18 mouse cellular contexts compared by ENCODE assay signal in the genomic region with DNA sequence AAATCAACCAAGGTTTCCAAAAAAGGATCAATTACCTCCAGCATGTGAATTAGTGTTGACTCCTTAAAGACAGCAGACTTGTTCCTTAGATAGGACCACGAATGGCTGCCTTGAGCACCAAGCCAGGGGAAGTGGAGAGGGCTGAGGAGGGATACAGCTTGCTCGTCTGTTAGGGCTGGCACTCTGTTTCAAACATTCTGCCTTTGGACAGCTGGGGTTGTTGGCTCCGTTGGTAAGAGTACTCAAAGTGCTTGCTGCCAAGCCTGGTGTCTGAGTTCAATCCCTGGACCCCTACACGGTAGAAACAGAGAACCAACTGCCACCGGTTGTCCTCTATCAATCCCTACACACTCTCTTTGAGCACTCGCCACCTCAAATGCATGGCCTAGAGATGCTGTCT.
DNase-seq lines count a peak whose midpoint lies in the region; ATAC-seq lines count a peak whose summit lies in the region.
"Had no signal": no experiment of that assay in that cellular context is flagged by ENCODE, and none has a peak within 500 bp of the region (broad histone marks: within the 10 kb centered on the region; RNA-seq: fewer than 3 reads in every experiment).

No protein-coding gene starts in this region.

- H3K27me3 ChIP-seq in forebrain, embryonic 14.5 days (replicated peaks; ENCODE audit: control insufficient read depth, insufficient read depth, low read length), result no peaks in the 10 kb centered on the region
- no peaks in the 10 kb centered on the region for H3K27me3 ChIP-seq in forebrain, embryonic 15.5 days
- H3K27me3 ChIP-seq in liver, embryonic 13.5 days, result no peaks in the 10 kb centered on the region
- H3K27me3 ChIP-seq in heart, embryonic 11.5 days (ENCODE audit: control insufficient read depth, insufficient read depth, low read length), result no peaks in the 10 kb centered on the region
- H3K27me3 ChIP-seq: heart, embryonic 15.5 days; limb, embryonic 12.5 days; lung, embryonic 15.5 days; midbrain, embryonic 15.5 days had no signal

- DNase-seq in forebrain, embryonic 14.5 days (ENCODE audit: low spot score), result peak; percentile 16
- DNase-seq in left cerebral cortex, postnatal 4 days, result peak; percentile 52
- no peak for DNase-seq in left cerebral cortex, postnatal 14 days (ENCODE audit: low spot score in 2 of 2)
- peak; percentile 52 for DNase-seq in cerebellum, adult 8-10 months
- no peak for DNase-seq in liver, embryonic 13.5 days
- no peak for DNase-seq in thymus, postnatal 0 days (ENCODE audit: low spot score)
- DNase-seq: retina, postnatal 1 day; thymus, adult 18-20 months had no signal

- H3K36me3 ChIP-seq in forebrain, embryonic 14.5 days (ENCODE audit: control insufficient read depth, insufficient read depth, low read length), result peaks cover 4% of the 10 kb centered on the region; the same call in 1 of the 2 replicates
- H3K36me3 ChIP-seq in forebrain, embryonic 15.5 days, result no peaks in the 10 kb centered on the region
- no peaks in the 10 kb centered on the region for H3K36me3 ChIP-seq in liver, embryonic 13.5 days
- no peaks in the 10 kb centered on the region for H3K36me3 ChIP-seq in heart, embryonic 11.5 days (ENCODE audit: control insufficient read depth, insufficient read depth, low read length)
- H3K36me3 ChIP-seq: G1E; heart, embryonic 15.5 days; lung, embryonic 15.5 days; midbrain, embryonic 15.5 days had no signal

- WGBS in forebrain, embryonic 14.5 days, result 83% methylated on average over 6 of the region's 6 CpGs
- 70% methylated on average over 6 of the region's 6 CpGs for WGBS in forebrain, embryonic 15.5 days
- 45% methylated on average over 6 of the region's 6 CpGs for WGBS in liver, embryonic 13.5 days (ENCODE audit: insufficient replicate concordance)
- WGBS in heart, embryonic 11.5 days (ENCODE audit: insufficient replicate concordance), result 65% methylated on average over 6 of the region's 6 CpGs

- H3K4me2 ChIP-seq in forebrain, embryonic 14.5 days (ENCODE audit: low read length), result no peak overlapping the region
- no peak overlapping the region for H3K4me2 ChIP-seq in forebrain, embryonic 15.5 days (replicated peaks)
- no peak overlapping the region for H3K4me2 ChIP-seq in liver, embryonic 13.5 days
- H3K4me2 ChIP-seq in heart, embryonic 11.5 days, result no peak overlapping the region
- H3K4me2 ChIP-seq: heart, embryonic 15.5 days; limb, embryonic 12.5 days; lung, embryonic 15.5 days; midbrain, embryonic 15.5 days had no signal

- H3K27ac ChIP-seq in forebrain, embryonic 14.5 days (ENCODE audit: low read depth, low read length), result no peak overlapping the region
- no peak overlapping the region for H3K27ac ChIP-seq in forebrain, embryonic 15.5 days (replicated peaks)
- H3K27ac ChIP-seq in liver, embryonic 13.5 days, result peak overlapping the region; percentile 77
- no peak overlapping the region for H3K27ac ChIP-seq in heart, embryonic 11.5 days (ENCODE audit: low read depth, low read length)
- H3K27ac ChIP-seq: heart, embryonic 15.5 days; left cerebral cortex, adult 2 months; limb, embryonic 12.5 days; lung, embryonic 15.5 days; midbrain, embryonic 15.5 days had no signal

- H3K4me3 ChIP-seq in forebrain, embryonic 14.5 days (ENCODE audit: low read depth, low read length), result no peak overlapping the region
- H3K4me3 ChIP-seq in forebrain, embryonic 15.5 days, result no peak overlapping the region
- no peak overlapping the region for H3K4me3 ChIP-seq in liver, embryonic 13.5 days (replicated peaks)
- H3K4me3 ChIP-seq in heart, embryonic 11.5 days (ENCODE audit: low read depth, low read length), result no peak overlapping the region
- H3K4me3 ChIP-seq: erythroblast, embryonic 14.5 days; heart, embryonic 15.5 days; left cerebral cortex, adult 2 months; limb, embryonic 12.5 days; lung, embryonic 15.5 days; midbrain, embryonic 15.5 days had no signal

- no peaks in the 10 kb centered on the region for H3K4me1 ChIP-seq in forebrain, embryonic 14.5 days (ENCODE audit: control insufficient read depth, insufficient read depth, low read length)
- H3K4me1 ChIP-seq in forebrain, embryonic 15.5 days, result no peaks in the 10 kb centered on the region
- peaks cover 38% of the 10 kb centered on the region for H3K4me1 ChIP-seq in liver, embryonic 13.5 days (replicated peaks)
- no peaks in the 10 kb centered on the region for H3K4me1 ChIP-seq in heart, embryonic 11.5 days (ENCODE audit: control insufficient read depth, insufficient read depth, low read length)
- H3K4me1 ChIP-seq: heart, embryonic 15.5 days; limb, embryonic 12.5 days; lung, embryonic 15.5 days; midbrain, embryonic 15.5 days had no signal

- H3K9me3 ChIP-seq in forebrain, embryonic 14.5 days (replicated peaks; ENCODE audit: control insufficient read depth, low read length), result no peaks in the 10 kb centered on the region
- no peaks in the 10 kb centered on the region for H3K9me3 ChIP-seq in forebrain, embryonic 15.5 days
- H3K9me3 ChIP-seq in liver, embryonic 13.5 days (replicated peaks), result no peaks in the 10 kb centered on the region
- no peaks in the 10 kb centered on the region for H3K9me3 ChIP-seq in heart, embryonic 11.5 days (replicated peaks; ENCODE audit: control insufficient read depth, low read length)
- H3K9me3 ChIP-seq: G1E; heart, embryonic 15.5 days; limb, embryonic 12.5 days; lung, embryonic 15.5 days; midbrain, embryonic 15.5 days had no signal

- ATAC-seq in forebrain, embryonic 14.5 days, result no peak
- ATAC-seq in forebrain, embryonic 15.5 days (replicated peaks), result no peak
- ATAC-seq in liver, embryonic 13.5 days (ENCODE audit: low read depth), result no peak
- ATAC-seq in heart, embryonic 11.5 days (replicated peaks; ENCODE audit: insufficient number of reproducible peaks, low FRiP score, low TSS enrichment), result no peak
- ATAC-seq: inflammation-experienced regulatory T-cells, adult 6 months; midbrain, embryonic 15.5 days had no signal

- H3K9ac ChIP-seq in forebrain, embryonic 14.5 days (ENCODE audit: low read length), result no peak overlapping the region
- no peak overlapping the region for H3K9ac ChIP-seq in forebrain, embryonic 15.5 days (replicated peaks)
- H3K9ac ChIP-seq in liver, embryonic 13.5 days, result no peak overlapping the region
- no peak overlapping the region for H3K9ac ChIP-seq in heart, embryonic 11.5 days (ENCODE audit: low read depth, low read length)
- H3K9ac ChIP-seq: heart, embryonic 15.5 days; limb, embryonic 12.5 days; lung, embryonic 15.5 days; midbrain, embryonic 15.5 days had no signal

- intact Hi-C loops in left cerebral cortex, postnatal 4 days (cut with DNase I), result no loop called here
- intact Hi-C loops in left cerebral cortex, postnatal 14 days (cut with DNase I), result no loop called here

Comparison
In these comparisons a context has a peak if more than half of its experiments do, and no peak if none do; other contexts are left out.
1. DNase-seq: peak in forebrain, embryonic 14.5 days (single experiment), left cerebral cortex, postnatal 4 days (single experiment) and cerebellum, adult 8-10 months (single experiment); none in left cerebral cortex, postnatal 14 days (0 of 2), liver, embryonic 13.5 days (single experiment) and thymus, postnatal 0 days (single experiment).